Mouse (Mus musculus): ENCODE measurements around the gene Ankrd10. TPM values are rescaled to one million over a fixed set of nuclear protein-coding genes. Genes with fewer than 3 reads are reported as not detected.

The Ankrd10 gene
- polyA plus RNA-seq, 2 experiments from 2014 or later = 71.3 to 83.5 TPM

Other genes with a start within 250 kb of the Ankrd10 start
- gene Rab20, start 157.0 kb downstream of the Ankrd10 start, polyA plus RNA-seq (2017; shearing (Covaris generic)) = 10 to 100 TPM; 12.0 to 12.8 TPM
- gene Naxd, start 138.3 kb downstream of the Ankrd10 start, polyA plus RNA-seq (2017; shearing (Covaris generic)) = 10 to 100 TPM; 56.4 to 77.8 TPM
- 10 to 100 TPM; 11.8 to 14.4 TPM for gene Cars2, start 85.0 kb downstream of the Ankrd10 start, polyA plus RNA-seq (2017; shearing (Covaris generic))
- 10 to 100 TPM; 68.4 to 71.0 TPM for gene Ing1, start 80.2 kb downstream of the Ankrd10 start, polyA plus RNA-seq (2017; shearing (Covaris generic))
- gene 1700016D06Rik, start 65.3 kb upstream of the Ankrd10 start, polyA plus RNA-seq (2017; shearing (Covaris generic)) = under 1 TPM; 0.51 to 0.54 TPM
- gene Arhgef7, start 92.0 kb upstream of the Ankrd10 start, polyA plus RNA-seq (2017; shearing (Covaris generic)) = 10 to 100 TPM; 33.2 to 42.6 TPM
- not detected for gene Tex29, start 204.7 kb upstream of the Ankrd10 start, polyA plus RNA-seq (2017; shearing (Covaris generic))